Mouse (Mus musculus) gastrocnemius, adult 18-20 months (tissue): Measurements from ENCODE around the gene Fut7. TPM values are rescaled to one million over a fixed set of nuclear protein-coding genes. Genes with fewer than 3 reads are reported as not detected.

ENCODE experiments used
- DNase-seq: peaks from one replicate; pipeline ENCODE4 v3.0.0; 2021; ENCODE audit warnings: low spot score
- total RNA-seq, 2 experiments: library from RNA; stranded (reverse); gene quantifications; 2 replicates each; pipeline ENCODE4 v1.2.3; 2021

Gene Fut7
- total RNA-seq, 2 experiments from 2014 or later: not detected

GRCm38 (mm10) chr2:25423626-25424025 lies 559 bp downstream of the Fut7 start:
- no peak for DNase-seq

GRCm38 (mm10) chr2:25425481-25425880 lies 2.4 kb downstream of the Fut7 start:
- DNase-seq: no peak

- DNase-seq: peak; percentile 71
Observed at GRCm38 (mm10) chr2:25426721-25427191, 3.7 kb downstream of the Fut7 start.

GRCm38 (mm10) chr2:25427256-25427655 lies 4.2 kb downstream of the Fut7 start:
- DNase-seq: no peak

- DNase-seq: peak; percentile 92
Observed at GRCm38 (mm10) chr2:25428442-25429236, 5.6 kb downstream of the Fut7 start, which contains the start of gene Abca2. Gene Abca2, plus strand, starts transcription at chr2:25428703.

GRCm38 (mm10) chr2:25429435-25430180 lies 6.5 kb downstream of the Fut7 start:
- no peak for DNase-seq

GRCm38 (mm10) chr2:25430395-25431233 lies 7.5 kb downstream of the Fut7 start:
- DNase-seq: no peak

GRCm38 (mm10) chr2:25431308-25431855 lies 8.3 kb downstream of the Fut7 start:
- DNase-seq: no peak

GRCm38 (mm10) chr2:25432326-25433098 lies 9.4 kb downstream of the Fut7 start:
- DNase-seq: no peak

- DNase-seq: no peak
Observed at GRCm38 (mm10) chr2:25433101-25433500, 10.0 kb downstream of the Fut7 start.

GRCm38 (mm10) chr2:25434292-25434691 lies 11.2 kb downstream of the Fut7 start:
- DNase-seq: no peak

GRCm38 (mm10) chr2:25436286-25436820 lies 13.3 kb downstream of the Fut7 start:
- DNase-seq: no peak

- DNase-seq: no peak
Observed at GRCm38 (mm10) chr2:25441067-25441466, 18.0 kb downstream of the Fut7 start.

- DNase-seq: no peak
Observed at GRCm38 (mm10) chr2:25442682-25443081, 19.6 kb downstream of the Fut7 start.

GRCm38 (mm10) chr2:25450853-25451647 lies 28.0 kb downstream of the Fut7 start:
- no peak for DNase-seq

- DNase-seq: no peak
Observed at GRCm38 (mm10) chr2:25452951-25453350, 29.9 kb downstream of the Fut7 start.

- no peak for DNase-seq
Observed at GRCm38 (mm10) chr2:25456205-25456953, 33.3 kb downstream of the Fut7 start, which contains the start of gene Clic3. Gene Clic3, plus strand, starts transcription at chr2:25456838.
